Mouse (Mus musculus) embryo, embryonic 9.5 days (tissue): Measurements from ENCODE around the gene Vmn1r120.
"Not testable (repeated sequence)": the region's sequence is repeated elsewhere in the genome, so short reads cannot be mapped to it uniquely, and the experiment has no call there.

Experiments
- DNase-seq: peaks from one replicate; pipeline ENCODE4 v3.0.0-alpha.2; 2017; ENCODE audit errors: extremely low spot score

The Vmn1r120 gene

DNA sequence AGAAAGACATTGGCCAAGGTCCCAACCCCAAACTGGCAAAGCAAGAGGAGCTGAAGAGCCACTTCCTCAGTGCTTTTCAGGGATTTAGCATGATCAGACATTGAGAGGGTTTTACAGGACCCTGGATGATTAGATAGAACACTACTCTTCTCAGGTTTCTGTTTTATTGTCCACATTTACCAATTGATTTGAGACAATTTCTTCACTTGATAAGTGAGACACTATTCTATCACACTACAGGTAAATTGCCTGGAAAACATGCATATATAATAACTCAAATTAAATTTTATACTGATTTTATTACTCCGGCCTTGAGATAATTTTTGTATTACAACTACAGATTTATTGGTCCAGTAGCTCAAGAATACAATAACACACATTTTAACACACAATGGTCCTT, at the start of gene Vmn1r120:
Vmn1r120 (minus strand) TSS at position 101 of the 400 bp plus-strand sequence.
- DNase-seq, result not testable (repeated sequence)

DNA sequence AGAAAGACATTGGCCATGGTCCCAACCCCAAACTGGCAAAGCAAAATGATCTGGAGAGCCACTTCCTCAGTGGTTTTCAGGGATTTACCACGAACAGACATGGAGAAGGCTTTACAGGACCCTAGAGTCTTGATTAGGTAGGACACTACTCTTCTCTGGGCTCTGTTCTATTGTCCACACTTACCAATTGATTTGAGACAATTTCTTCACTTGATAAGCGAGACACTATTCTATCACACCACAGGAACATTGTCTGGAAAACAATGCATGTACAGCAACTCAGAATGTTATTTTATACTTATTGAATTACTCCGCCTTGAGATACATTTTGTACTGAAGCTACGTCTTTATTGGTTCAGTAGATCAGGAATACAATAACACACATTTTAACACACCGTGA, 44.8 kb upstream of the Vmn1r120 start, which contains the start of gene Vmn1r121:
Vmn1r121 (minus strand) TSS at position 101 of the 400 bp plus-strand sequence.
- DNase-seq, result not testable (repeated sequence)

DNA sequence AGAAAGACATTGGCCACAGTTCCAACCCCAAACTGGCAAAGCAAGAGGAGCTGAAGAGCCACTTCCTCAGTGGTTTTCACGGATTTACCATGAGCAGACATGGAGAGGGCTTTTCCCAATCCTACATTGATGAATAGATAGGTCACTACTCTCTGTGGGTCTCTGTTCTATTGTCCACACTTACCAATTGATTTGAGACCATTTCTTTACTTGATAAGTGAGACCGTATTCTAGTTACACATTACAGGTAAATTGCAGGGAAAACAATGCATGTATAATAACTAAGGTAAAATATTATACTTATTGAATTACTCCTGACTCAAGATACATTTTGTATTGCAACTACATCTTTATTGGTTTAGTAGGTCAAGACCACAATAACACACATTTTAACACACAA, 41.2 kb downstream of the Vmn1r120 start, which contains the start of gene Vmn1r119:
Vmn1r119 (minus strand) TSS at position 101 of the 400 bp plus-strand sequence.
- not testable (repeated sequence) for DNase-seq
